Mouse (Mus musculus): ENCODE data around the gene Ric1.

DNA sequence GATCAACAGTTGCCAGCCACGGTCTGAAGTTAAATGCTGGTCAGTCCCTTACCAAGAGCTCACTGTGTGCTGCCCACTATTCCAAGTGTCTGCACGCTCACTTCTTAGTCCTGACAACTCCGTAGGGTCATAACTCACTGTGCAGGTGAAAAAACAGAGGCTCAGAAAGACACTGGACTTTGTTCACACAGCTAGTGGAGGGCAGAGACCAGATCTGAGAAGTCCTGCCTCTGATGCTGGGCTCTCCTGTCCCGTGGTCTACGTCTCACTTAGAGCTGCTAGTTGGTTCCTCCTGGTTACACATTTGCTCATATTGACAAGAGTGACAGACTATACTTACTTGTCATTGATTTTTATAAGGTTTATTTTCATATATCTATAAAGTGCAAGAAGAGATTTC is 76.9 kb downstream of the Ric1 start:
- no peak for TF ChIP-seq POLR2A (IDR thresholded peaks at IDR 0.05; ENCODE audit: low read depth, low read length)
- TF ChIP-seq CTCF (IDR thresholded peaks at IDR 0.05; ENCODE audit: borderline replicate concordance, insufficient read depth, low read length): no peak
